Mouse (Mus musculus): ENCODE results near the gene Cdc25b. TPM values are rescaled to one million over a fixed set of nuclear protein-coding genes. Genes with fewer than 3 reads are reported as not detected.

Cdc25b gene
- polyA plus RNA-seq, 1 experiment from 2014 or later: 77.7 TPM

GRCm38 (mm10) chr2:131168914-131169313 lies 17.8 kb upstream of the Cdc25b start:
- Histone ChIP-seq H3K36me3 (replicated peaks; ENCODE audit: insufficient read depth, low read length) (no peaks in the 10 kb centered on the region), H3K9me3 (ENCODE audit: low read length) (peaks cover 4% of the 10 kb centered on the region; the same call in 1 of the 2 replicates), H3K27me3 (ENCODE audit: insufficient read depth, low read length) (peaks cover 49% of the 10 kb centered on the region), H3K4me3 (ENCODE audit: low read depth, low read length) (no peak overlapping the region), H3K4me2 (ENCODE audit: low read depth, low read length) (no peak overlapping the region), H3K9ac (replicated peaks) (no peak overlapping the region), H3K27ac (ENCODE audit: low read depth) (no peak overlapping the region), H3K4me1 (ENCODE audit: insufficient read depth) (peaks cover 10% of the 10 kb centered on the region)
- no peak for ATAC-seq
- no peak for DNase-seq
- 79% methylated on average over 1 of the region's 1 CpGs for WGBS (ENCODE audit: insufficient replicate concordance)
- TF ChIP-seq EP300 (IDR thresholded peaks at IDR 0.05; ENCODE audit: low read depth) (no peak), CTCF (IDR thresholded peaks at IDR 0.05; ENCODE audit: low read depth) (no peak)

DNA sequence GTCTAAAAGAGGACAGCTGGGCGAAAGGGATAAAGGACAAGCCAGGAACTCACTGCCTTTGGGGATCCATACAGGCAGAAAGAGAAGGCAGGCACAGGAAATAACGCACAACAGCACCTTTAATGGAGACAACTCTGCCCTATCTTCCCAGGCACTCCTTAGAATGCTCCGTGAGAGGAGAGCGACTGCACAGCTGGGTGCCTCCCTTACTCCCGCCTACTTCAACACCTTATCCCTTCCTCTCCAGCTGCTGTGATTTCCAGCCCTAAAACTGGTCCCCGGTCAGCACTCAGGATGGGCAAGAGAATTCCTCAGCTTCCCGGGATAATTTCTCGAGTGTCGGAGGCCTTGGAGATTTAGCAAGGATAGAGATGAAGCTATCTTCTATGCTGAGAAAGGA lies 15.8 kb upstream of the Cdc25b start:
- Histone ChIP-seq H3K4me1 (ENCODE audit: insufficient read depth) (peaks cover 27% of the 10 kb centered on the region), H3K9ac (replicated peaks) (no peak overlapping the region), H3K4me3 (ENCODE audit: low read depth, low read length) (peak overlapping the region; percentile 17), H3K9me3 (ENCODE audit: low read length) (peaks cover 4% of the 10 kb centered on the region; the same call in 1 of the 2 replicates), H3K36me3 (replicated peaks; ENCODE audit: insufficient read depth, low read length) (no peaks in the 10 kb centered on the region), H3K27me3 (ENCODE audit: insufficient read depth, low read length) (peaks cover 49% of the 10 kb centered on the region), H3K4me2 (ENCODE audit: low read depth, low read length) (peak overlapping the region; percentile 61), H3K27ac (ENCODE audit: low read depth) (no peak overlapping the region)
- no peak for DNase-seq
- TF ChIP-seq EP300 (IDR thresholded peaks at IDR 0.05; ENCODE audit: low read depth) (no peak), CTCF (IDR thresholded peaks at IDR 0.05; ENCODE audit: low read depth) (no peak)
- WGBS (ENCODE audit: insufficient replicate concordance): 26% methylated on average over 9 of the region's 9 CpGs
- no peak for ATAC-seq

- WGBS (ENCODE audit: insufficient replicate concordance): 10% methylated on average over 43 of the region's 43 CpGs
- TF ChIP-seq CTCF (IDR thresholded peaks at IDR 0.05; ENCODE audit: low read depth) (no peak), EP300 (IDR thresholded peaks at IDR 0.05; ENCODE audit: low read depth) (no peak)
- H3K4me1 ChIP-seq (ENCODE audit: insufficient read depth): peaks cover 33% of the 10 kb centered on the region
- H3K4me2 ChIP-seq (ENCODE audit: low read depth, low read length): peak overlapping the region; percentile 61
- H3K4me3 ChIP-seq (ENCODE audit: low read depth, low read length): peak overlapping the region; percentile 17
- peaks cover 49% of the 10 kb centered on the region for H3K27me3 ChIP-seq (ENCODE audit: insufficient read depth, low read length)
- ATAC-seq: no peak
- peaks cover 4% of the 10 kb centered on the region; the same call in 1 of the 2 replicates for H3K9me3 ChIP-seq (ENCODE audit: low read length)
- no peaks in the 10 kb centered on the region for H3K36me3 ChIP-seq (replicated peaks; ENCODE audit: insufficient read depth, low read length)
- no peak overlapping the region for H3K9ac ChIP-seq (replicated peaks)
- DNase-seq: no peak
- H3K27ac ChIP-seq (ENCODE audit: low read depth): no peak overlapping the region
These were observed 15.2 kb upstream of the Cdc25b start for GRCm38 (mm10) chr2:131171401-131172104.

DNA sequence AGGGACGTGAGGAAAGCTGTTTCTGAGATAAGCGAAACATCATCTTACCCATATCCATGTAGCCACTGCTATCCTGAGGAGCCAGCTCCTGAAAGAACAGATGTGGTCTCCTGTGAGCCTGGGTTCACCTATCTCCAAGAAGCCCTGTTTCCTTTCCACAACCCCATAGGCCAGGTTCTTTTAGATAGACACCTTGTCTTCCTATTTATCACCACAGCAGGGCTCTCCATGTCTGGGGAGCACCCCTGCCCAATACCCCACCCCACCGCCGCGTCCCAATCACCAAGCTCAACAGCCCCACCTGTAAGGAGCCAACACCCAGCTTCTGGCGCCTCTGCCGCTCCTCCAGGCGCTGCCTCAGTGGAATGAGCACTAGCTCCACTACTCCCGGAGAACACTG lies 14.4 kb upstream of the Cdc25b start:
- H3K4me2 ChIP-seq (ENCODE audit: low read depth, low read length): no peak overlapping the region
- peaks cover 49% of the 10 kb centered on the region for H3K27me3 ChIP-seq (ENCODE audit: insufficient read depth, low read length)
- no peak overlapping the region for H3K9ac ChIP-seq (replicated peaks)
- TF ChIP-seq EP300 (IDR thresholded peaks at IDR 0.05; ENCODE audit: low read depth) (peak; percentile 33; the same call in 1 of the 2 replicates), CTCF (IDR thresholded peaks at IDR 0.05; ENCODE audit: low read depth) (no peak)
- no peaks in the 10 kb centered on the region for H3K36me3 ChIP-seq (replicated peaks; ENCODE audit: insufficient read depth, low read length)
- H3K27ac ChIP-seq (ENCODE audit: low read depth): no peak overlapping the region
- DNase-seq: no peak
- no peak for ATAC-seq
- H3K9me3 ChIP-seq (ENCODE audit: low read length): 0 out of 2 replicates have a peak, but pooled peaks cover under 1% of the 10 kb centered on the region
- no peak overlapping the region for H3K4me3 ChIP-seq (ENCODE audit: low read depth, low read length)
- peaks cover 40% of the 10 kb centered on the region for H3K4me1 ChIP-seq (ENCODE audit: insufficient read depth)
- WGBS (ENCODE audit: insufficient replicate concordance): 42% methylated on average over 9 of the region's 9 CpGs

GRCm38 (mm10) chr2:131174700-131175099 lies 12.0 kb upstream of the Cdc25b start:
- Histone ChIP-seq H3K4me3 (ENCODE audit: low read depth, low read length) (peak overlapping the region; percentile 33), H3K27ac (ENCODE audit: low read depth) (no peak overlapping the region), H3K36me3 (replicated peaks; ENCODE audit: insufficient read depth, low read length) (0 out of 2 replicates have a peak, but pooled peaks cover 4% of the 10 kb centered on the region), H3K27me3 (ENCODE audit: insufficient read depth, low read length) (peaks cover 42% of the 10 kb centered on the region), H3K9ac (replicated peaks) (no peak overlapping the region), H3K4me2 (ENCODE audit: low read depth, low read length) (peak overlapping the region; percentile 72), H3K4me1 (ENCODE audit: insufficient read depth) (peaks cover 58% of the 10 kb centered on the region), H3K9me3 (ENCODE audit: low read length) (no peaks in the 10 kb centered on the region)
- TF ChIP-seq EP300 (IDR thresholded peaks at IDR 0.05; ENCODE audit: low read depth) (no peak), CTCF (IDR thresholded peaks at IDR 0.05; ENCODE audit: low read depth) (no peak)
- WGBS (ENCODE audit: insufficient replicate concordance): 4% methylated on average over 11 of the region's 11 CpGs
- ATAC-seq (peak; percentile 22), DNase-seq (peak; percentile 52)

- TF ChIP-seq EP300 (IDR thresholded peaks at IDR 0.05; ENCODE audit: low read depth): no peak
- TF ChIP-seq CTCF (IDR thresholded peaks at IDR 0.05; ENCODE audit: low read depth): no peak
- H3K4me2 ChIP-seq (ENCODE audit: low read depth, low read length): no peak overlapping the region
- H3K9me3 ChIP-seq (ENCODE audit: low read length): no peaks in the 10 kb centered on the region
- H3K4me1 ChIP-seq (ENCODE audit: insufficient read depth): peaks cover 62% of the 10 kb centered on the region
- DNase-seq: no peak
- WGBS (ENCODE audit: insufficient replicate concordance): 71% methylated on average over 3 of the region's 3 CpGs
- no peak overlapping the region for H3K27ac ChIP-seq (ENCODE audit: low read depth)
- H3K9ac ChIP-seq (replicated peaks): no peak overlapping the region
- H3K36me3 ChIP-seq (replicated peaks; ENCODE audit: insufficient read depth, low read length): 0 out of 2 replicates have a peak, but pooled peaks cover 4% of the 10 kb centered on the region
- H3K27me3 ChIP-seq (ENCODE audit: insufficient read depth, low read length): peaks cover 35% of the 10 kb centered on the region
- H3K4me3 ChIP-seq (ENCODE audit: low read depth, low read length): no peak overlapping the region
- ATAC-seq: no peak
These were observed 11.3 kb upstream of the Cdc25b start for GRCm38 (mm10) chr2:131175286-131175944.
